Mouse (Mus musculus) midbrain, embryonic 16.5 days (tissue): Measurements from ENCODE around the gene Qdpr. TPM values are rescaled to one million over a fixed set of nuclear protein-coding genes. Genes with fewer than 3 reads are reported as not detected.

ENCODE experiments used
- ATAC-seq: fragments of 200-750 bp; cut with Nextera tagmentation; 2 replicates; pipeline ENCODE4 v1.8.0; 2017; ENCODE audit warnings: moderate TSS enrichment
- H3K27ac ChIP-seq: fragments of 300-500 bp; sonication (generic); 2 replicates; pipeline ENCODE4 v1.5.1; 2014; ENCODE audit warnings: mild to moderate bottlenecking, low read length, mixed read lengths
- H3K27me3 ChIP-seq: fragments of 300-500 bp; sonication (generic); 2 replicates; pipeline ENCODE4 v1.6.1; 2014; ENCODE audit warnings: low read depth, low read length, mixed read lengths; ENCODE audit not compliant: control insufficient read depth, insufficient read depth
- H3K36me3 ChIP-seq: fragments of 300-500 bp; sonication (generic); 2 replicates; pipeline ENCODE4 v1.6.1; 2014; ENCODE audit warnings: mild to moderate bottlenecking, low read length, moderate library complexity, mixed read lengths; ENCODE audit not compliant: control insufficient read depth, insufficient read depth
- H3K4me1 ChIP-seq: fragments of 300-500 bp; sonication (generic); 2 replicates; pipeline ENCODE4 v1.6.1; 2014; ENCODE audit warnings: mild to moderate bottlenecking, low read length, mixed read lengths; ENCODE audit not compliant: control insufficient read depth, insufficient read depth
- H3K4me2 ChIP-seq: fragments of 300-500 bp; sonication (generic); 2 replicates; pipeline ENCODE4 v1.6.1; 2014; ENCODE audit warnings: mild to moderate bottlenecking, low read length, mixed read lengths
- H3K4me3 ChIP-seq: fragments of 300-500 bp; sonication (generic); 2 replicates; pipeline ENCODE4 v1.5.1; 2014; ENCODE audit warnings: low read depth, mild to moderate bottlenecking, low read length, moderate library complexity, mixed read lengths
- H3K9ac ChIP-seq: fragments of 300-500 bp; sonication (generic); 2 replicates; pipeline ENCODE4 v1.6.1; 2014; ENCODE audit warnings: low read depth, low read length, mixed read lengths
- H3K9me3 ChIP-seq: fragments of 300-500 bp; sonication (generic); replicated peaks from 2 replicates; pipeline ENCODE4 v1.6.1; 2014; ENCODE audit warnings: mild to moderate bottlenecking, low read length, mixed read lengths; ENCODE audit not compliant: control insufficient read depth, poor library complexity, severe bottlenecking
- WGBS: fragments of 180-500 bp; shearing (Covaris S2); extraction: QIAGEN DNeasy Blood & Tissue Kit; methylation state at CpG from one replicate; pipeline ENCODE4 v1.1.7; 2014; 5-methylcytosine and 5-hydroxymethylcytosine counted together
- polyA plus RNA-seq: library from polyadenylated mRNA; unstranded; fragments of >200 nt; fragmentation: Nextera tagmentation; extraction: Ambion mirVana; gene quantifications from 2 replicates; pipeline ENCODE4 v1.2.1, GENCODE M21; 2015

The Qdpr gene
- polyA plus RNA-seq, 1 experiment from 2014 or later, result 127 TPM

DNA sequence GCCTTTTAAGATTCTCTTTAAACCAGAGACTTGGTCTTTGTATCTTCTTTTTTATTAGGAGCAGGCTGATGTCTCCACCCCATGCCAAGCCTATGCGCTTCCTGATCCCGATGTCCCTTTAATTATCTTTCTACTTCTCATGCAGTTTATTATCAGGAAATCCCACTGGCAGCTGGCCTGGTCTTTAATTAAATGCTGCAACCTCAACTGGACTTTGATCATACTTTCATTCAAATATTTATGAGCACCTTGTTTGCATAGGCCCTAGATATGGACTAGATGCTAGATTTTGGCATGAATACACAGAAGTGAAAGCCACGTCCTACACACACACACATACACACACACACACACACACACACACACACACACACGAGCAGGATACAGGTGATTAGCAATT is 41.7 kb upstream of the Qdpr start:
- Histone ChIP-seq H3K4me3 (no peak overlapping the region), H3K9me3 (no peaks in the 10 kb centered on the region), H3K36me3 (no peaks in the 10 kb centered on the region), H3K27me3 (no peaks in the 10 kb centered on the region), H3K9ac (no peak overlapping the region), H3K4me1 (peaks cover 9% of the 10 kb centered on the region), H3K27ac (no peak overlapping the region), H3K4me2 (no peak overlapping the region)
- no peak for ATAC-seq
- 33% methylated on average over 4 of the region's 4 CpGs for WGBS

DNA sequence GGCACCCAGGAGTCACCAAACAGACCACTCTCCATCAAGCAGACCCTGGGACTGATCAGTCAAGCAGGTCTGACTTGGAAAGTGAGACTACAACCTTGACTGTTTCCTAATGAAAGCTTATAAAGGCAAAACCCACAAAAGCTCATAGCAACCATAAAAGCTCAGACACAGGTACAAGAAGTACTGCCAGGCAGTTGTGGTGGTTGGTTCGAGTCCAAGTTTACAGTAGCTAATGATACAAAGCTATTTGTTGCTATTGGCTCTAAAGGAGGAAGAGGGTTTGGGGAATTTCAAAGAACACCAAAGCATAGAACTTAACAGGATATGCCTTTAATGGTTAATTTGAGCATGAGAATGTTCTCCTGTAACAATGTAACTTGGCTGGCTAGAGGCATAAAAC is 33.6 kb upstream of the Qdpr start:
- Histone ChIP-seq H3K4me3 (no peak overlapping the region), H3K4me2 (no peak overlapping the region), H3K27me3 (no peaks in the 10 kb centered on the region), H3K9ac (no peak overlapping the region), H3K9me3 (no peaks in the 10 kb centered on the region), H3K36me3 (no peaks in the 10 kb centered on the region), H3K27ac (no peak overlapping the region), H3K4me1 (no peaks in the 10 kb centered on the region)
- 90% methylated on average over 1 of the region's 1 CpGs for WGBS
- ATAC-seq, result no peak

DNA sequence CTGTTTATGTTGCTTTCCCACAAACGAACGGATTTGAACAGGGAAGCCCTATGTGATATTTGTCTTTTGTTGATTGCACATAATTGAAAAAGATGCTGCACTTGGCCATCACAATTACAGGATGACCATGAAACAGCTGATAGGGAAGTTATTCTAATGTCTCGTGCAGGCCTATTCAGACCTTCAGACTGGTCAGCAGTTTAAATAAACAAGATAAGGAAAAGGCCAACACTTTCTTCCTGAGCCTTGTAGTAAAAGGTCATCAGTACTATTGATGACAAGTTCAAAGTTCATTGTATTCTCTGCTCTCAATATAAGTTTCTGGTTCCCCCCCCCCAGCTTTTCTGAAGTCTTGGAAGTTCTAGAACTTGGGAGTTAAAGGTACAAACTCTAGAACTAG is 32.6 kb upstream of the Qdpr start:
- H3K4me1 ChIP-seq, result no peaks in the 10 kb centered on the region
- WGBS, result 85% methylated on average over 3 of the region's 3 CpGs
- H3K27ac ChIP-seq, result no peak overlapping the region
- H3K4me2 ChIP-seq, result no peak overlapping the region
- H3K9me3 ChIP-seq, result no peaks in the 10 kb centered on the region
- no peaks in the 10 kb centered on the region for H3K27me3 ChIP-seq
- no peak overlapping the region for H3K9ac ChIP-seq
- no peak overlapping the region for H3K4me3 ChIP-seq
- ATAC-seq, result no peak
- no peaks in the 10 kb centered on the region for H3K36me3 ChIP-seq

DNA sequence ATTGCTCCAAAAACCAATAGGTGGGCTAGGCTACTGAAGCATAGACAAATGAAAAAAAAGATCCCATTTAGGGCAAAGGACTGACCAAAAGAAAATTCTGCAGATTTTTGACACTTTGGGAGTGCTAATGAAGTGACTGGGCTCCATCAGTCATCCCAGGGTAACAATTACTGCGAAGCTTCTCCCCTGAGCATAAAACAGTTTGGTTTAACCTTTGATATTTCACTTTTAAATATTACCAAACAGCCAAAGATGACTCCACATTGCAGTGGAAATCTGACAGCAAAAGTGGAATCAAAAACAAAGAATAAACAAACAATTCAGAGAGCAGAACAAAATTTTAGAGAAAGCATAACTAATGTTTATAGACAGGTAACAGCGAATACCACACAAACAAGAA is 31.1 kb upstream of the Qdpr start:
- WGBS, result 92% methylated on average over 2 of the region's 2 CpGs
- Histone ChIP-seq H3K9ac (no peak overlapping the region), H3K9me3 (no peaks in the 10 kb centered on the region), H3K4me3 (no peak overlapping the region), H3K4me2 (no peak overlapping the region), H3K36me3 (no peaks in the 10 kb centered on the region), H3K27me3 (no peaks in the 10 kb centered on the region), H3K4me1 (no peaks in the 10 kb centered on the region; the same call in 1 of the 2 replicates), H3K27ac (no peak overlapping the region)
- no peak for ATAC-seq

DNA sequence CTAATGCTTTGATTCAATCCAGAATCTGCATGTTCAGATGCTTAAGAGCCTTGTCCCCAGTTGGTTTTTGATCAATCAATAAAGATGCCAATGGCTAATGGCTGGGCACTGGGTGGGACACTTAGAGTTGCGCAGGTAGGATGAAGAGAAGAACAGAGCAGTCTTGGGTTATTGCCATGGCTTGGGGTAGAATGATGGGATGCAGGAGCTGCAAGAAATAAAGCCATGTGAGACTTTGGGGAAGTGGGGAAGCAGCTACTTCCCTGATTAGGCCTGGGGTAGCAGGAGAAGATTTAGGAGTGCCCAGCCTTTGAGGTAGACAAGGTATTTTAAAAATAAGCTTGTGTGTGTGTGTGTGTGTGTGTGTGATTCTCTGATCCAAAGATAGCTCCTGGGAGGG is 30.0 kb upstream of the Qdpr start:
- Histone ChIP-seq H3K27ac (no peak overlapping the region), H3K4me1 (no peaks in the 10 kb centered on the region; the same call in 1 of the 2 replicates), H3K36me3 (no peaks in the 10 kb centered on the region), H3K9ac (no peak overlapping the region), H3K27me3 (no peaks in the 10 kb centered on the region), H3K4me3 (no peak overlapping the region), H3K9me3 (no peaks in the 10 kb centered on the region), H3K4me2 (no peak overlapping the region)
- ATAC-seq, result no peak
- 96% methylated on average over 1 of the region's 1 CpGs for WGBS

DNA sequence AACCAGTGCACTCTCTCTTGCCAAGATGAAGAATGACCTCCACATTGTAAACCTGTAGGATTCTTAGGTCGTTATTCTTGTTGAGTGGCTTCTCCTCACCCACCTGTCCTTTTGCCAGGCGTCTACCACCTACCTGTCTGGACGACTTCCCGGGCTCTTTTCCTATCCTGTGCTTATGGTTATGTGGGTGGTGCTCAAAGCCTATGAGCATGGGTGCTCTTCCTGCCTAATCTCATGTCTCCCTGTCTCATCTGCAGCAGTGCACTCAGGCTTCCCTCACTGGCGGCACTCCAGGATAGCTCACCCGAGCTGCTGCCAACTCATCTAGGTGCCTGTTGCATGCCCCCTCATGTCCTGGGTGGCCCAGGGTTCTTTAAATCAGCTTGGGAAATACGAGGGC is 27.6 kb upstream of the Qdpr start:
- no peak for ATAC-seq
- no peak overlapping the region for H3K27ac ChIP-seq

DNA sequence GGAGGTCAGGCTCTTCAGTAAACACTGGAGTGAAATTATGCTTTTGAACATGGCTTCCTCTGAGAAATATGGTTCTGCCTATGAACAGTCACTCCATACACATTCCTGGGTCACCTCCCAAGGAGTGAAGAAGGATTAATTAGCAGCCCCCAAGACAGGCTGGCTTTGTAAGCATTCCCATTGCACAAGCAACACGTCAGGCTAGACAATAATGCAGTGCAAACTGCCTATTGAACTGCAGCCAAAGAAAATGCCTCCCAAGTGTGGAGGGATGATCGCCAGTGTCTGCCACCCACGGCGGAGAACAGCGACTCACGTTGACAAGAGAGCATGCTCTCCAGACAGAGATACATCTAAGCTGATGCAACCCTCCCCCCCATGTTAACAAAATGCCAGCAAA is 26.3 kb upstream of the Qdpr start:
- Histone ChIP-seq H3K9ac (no peak overlapping the region), H3K27ac (no peak overlapping the region), H3K4me3 (no peak overlapping the region), H3K9me3 (no peaks in the 10 kb centered on the region), H3K36me3 (no peaks in the 10 kb centered on the region), H3K4me1 (no peaks in the 10 kb centered on the region; the same call in 1 of the 2 replicates), H3K27me3 (no peaks in the 10 kb centered on the region), H3K4me2 (no peak overlapping the region)
- WGBS, result 18% methylated on average over 6 of the region's 6 CpGs
- ATAC-seq, result peak; percentile 41; the same call in 1 of the 2 replicates

More for the DNA sequence above, 27.6 kb upstream of the Qdpr start:
- H3K9ac ChIP-seq, result no peak overlapping the region
- no peaks in the 10 kb centered on the region; the same call in 1 of the 2 replicates for H3K4me1 ChIP-seq
- H3K9me3 ChIP-seq, result no peaks in the 10 kb centered on the region
- H3K27me3 ChIP-seq, result no peaks in the 10 kb centered on the region
- no peaks in the 10 kb centered on the region for H3K36me3 ChIP-seq
- H3K4me2 ChIP-seq, result no peak overlapping the region
- no peak overlapping the region for H3K4me3 ChIP-seq
- 88% methylated on average over 7 of the region's 7 CpGs for WGBS

DNA sequence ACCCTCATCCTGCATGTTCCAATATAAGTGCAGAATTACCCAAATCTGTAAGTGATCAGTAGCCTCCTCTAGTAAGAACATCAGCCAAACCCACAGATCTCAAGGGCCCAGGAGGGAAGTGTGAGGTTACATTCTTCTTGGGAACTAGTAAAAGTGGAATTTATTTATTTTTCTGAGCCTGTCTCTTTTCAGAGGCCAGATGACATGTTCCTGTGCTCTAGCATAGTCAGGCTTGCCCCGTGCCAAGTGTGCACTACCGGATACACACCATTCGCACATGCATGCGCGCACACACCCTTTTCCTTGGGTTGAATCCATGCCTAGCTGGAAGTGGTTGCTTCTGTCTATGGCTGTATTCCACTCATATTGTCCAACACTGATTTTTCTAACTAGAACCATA is 25.7 kb upstream of the Qdpr start:
- ATAC-seq, result no peak
- no peaks in the 10 kb centered on the region for H3K9me3 ChIP-seq
- H3K4me1 ChIP-seq, result no peaks in the 10 kb centered on the region; the same call in 1 of the 2 replicates
- H3K4me3 ChIP-seq, result no peak overlapping the region
- no peaks in the 10 kb centered on the region for H3K27me3 ChIP-seq
- H3K36me3 ChIP-seq, result no peaks in the 10 kb centered on the region
- no peak overlapping the region for H3K9ac ChIP-seq
- no peak overlapping the region for H3K27ac ChIP-seq
- no peak overlapping the region for H3K4me2 ChIP-seq
- WGBS, result 93% methylated on average over 5 of the region's 5 CpGs

DNA sequence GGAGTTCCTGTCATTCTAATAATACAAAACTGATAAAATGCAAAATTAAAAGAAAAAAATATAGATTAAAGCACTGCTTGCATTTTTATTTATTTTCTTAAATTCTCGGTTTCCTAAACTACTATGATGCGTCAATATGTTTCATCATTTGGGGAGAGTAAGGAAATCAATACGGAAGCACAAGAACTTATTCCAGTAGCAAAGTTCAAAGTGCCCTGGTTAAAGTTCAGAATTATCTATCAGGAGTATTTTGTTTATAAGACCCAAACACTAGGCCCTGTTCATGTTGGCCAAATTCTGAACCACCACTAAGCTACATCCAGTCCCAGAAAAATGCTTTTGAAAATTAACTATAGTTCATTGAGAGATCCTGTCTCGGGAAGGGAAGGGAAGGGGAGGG is 24.7 kb upstream of the Qdpr start:
- Histone ChIP-seq H3K27me3 (no peaks in the 10 kb centered on the region), H3K9ac (no peak overlapping the region), H3K4me1 (no peaks in the 10 kb centered on the region; the same call in 1 of the 2 replicates), H3K27ac (no peak overlapping the region), H3K36me3 (no peaks in the 10 kb centered on the region), H3K4me2 (no peak overlapping the region), H3K4me3 (no peak overlapping the region), H3K9me3 (no peaks in the 10 kb centered on the region)
- WGBS, result 67% methylated on average over 4 of the region's 4 CpGs
- ATAC-seq, result no peak
